Mouse (Mus musculus): ENCODE results near the gene Neurl3. TPM values are rescaled to one million over a fixed set of nuclear protein-coding genes. Genes with fewer than 3 reads are reported as not detected.

The Neurl3 gene
- total RNA-seq, 2 experiments from 2014 or later, result 0.26 to 0.61 TPM

DNA sequence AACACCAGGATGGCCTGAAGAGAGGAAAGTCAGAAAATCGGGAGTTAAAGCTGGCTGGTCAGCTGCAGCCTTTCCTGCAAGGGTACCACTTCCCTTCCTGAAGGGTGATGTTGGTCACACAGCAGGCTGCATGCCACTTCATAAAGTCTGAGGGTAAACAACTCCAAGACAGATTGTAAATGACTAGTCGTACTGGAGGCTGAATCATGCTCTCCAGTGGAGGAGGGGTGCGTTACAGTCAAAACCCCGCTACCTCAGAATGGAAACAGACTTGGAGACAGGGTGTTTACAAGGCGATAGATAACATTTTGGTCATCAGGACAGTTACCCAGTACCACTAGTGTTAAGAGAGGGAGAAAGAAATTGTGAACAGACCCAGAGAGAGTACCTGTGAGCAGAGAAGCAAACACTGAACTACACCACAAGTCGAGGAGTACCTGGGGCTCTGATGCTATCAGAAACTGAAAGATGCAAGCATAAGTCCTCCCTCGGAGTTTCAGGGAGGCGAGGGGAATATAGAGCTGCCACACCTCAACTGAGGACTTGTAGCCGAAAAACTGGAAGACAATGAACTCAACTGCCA lies 39.3 kb downstream of the Neurl3 start:
- no peak for DNase-seq (ENCODE audit: low spot score in 2 of 2)
- intact Hi-C loops (cut with DNase I), result no loop called here

GRCm38 (mm10) chr1:36233218-36233617 lies 41.3 kb downstream of the Neurl3 start:
- intact Hi-C loops (cut with DNase I), result no loop called here

DNA sequence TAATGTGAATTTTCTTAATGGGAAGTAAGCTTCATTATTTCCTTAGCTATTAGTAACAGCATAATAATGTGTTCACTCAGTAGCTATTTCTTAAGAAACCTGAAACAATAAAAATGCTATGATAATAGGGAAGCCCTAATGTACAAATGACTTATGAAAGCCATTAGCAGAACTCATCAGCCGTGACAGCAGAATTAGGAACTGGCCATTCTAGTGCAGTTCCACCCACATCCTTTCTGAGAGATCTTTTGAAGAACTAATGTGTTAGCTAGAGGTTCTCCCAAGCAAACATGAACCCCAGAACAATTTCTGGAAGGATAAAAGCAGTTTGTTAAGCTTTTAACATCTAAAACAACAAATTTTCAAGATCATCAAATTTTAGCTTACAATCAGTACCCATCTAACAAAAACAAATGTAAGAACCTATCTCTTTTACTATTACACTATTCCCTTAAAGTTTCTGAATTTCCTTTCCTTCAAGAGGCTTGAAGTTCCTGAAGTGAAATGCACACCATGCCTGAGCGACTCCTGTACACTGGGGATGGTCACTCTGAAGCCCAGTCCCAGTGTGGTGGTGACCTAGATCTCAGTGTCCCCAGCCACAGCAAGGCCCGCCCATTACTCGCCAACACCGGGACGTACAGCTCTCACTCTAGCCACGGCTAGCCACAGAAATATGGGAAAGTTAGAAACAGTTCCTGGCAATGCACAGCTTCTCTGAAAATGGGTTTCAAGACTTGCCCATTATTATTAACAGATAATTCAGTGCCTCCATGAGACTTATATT lies 43.4 kb downstream of the Neurl3 start:
- intact Hi-C loops (cut with DNase I), result no loop called here
- DNase-seq (ENCODE audit: low spot score in 2 of 2), result no peak

More at GRCm38 (mm10) chr1:36233218-36233617, 41.3 kb downstream of the Neurl3 start:
- no peak for DNase-seq (ENCODE audit: low spot score in 2 of 2)

GRCm38 (mm10) chr1:36228461-36228860 lies 46.0 kb downstream of the Neurl3 start:
- intact Hi-C loops (cut with DNase I), result no loop called here
- DNase-seq (ENCODE audit: low spot score in 2 of 2), result no peak

- DNase-seq (ENCODE audit: low spot score in 2 of 2), result peak in 1 of 2 experiments; percentile 25
- intact Hi-C loops (cut with DNase I), result no loop called here
Measured at GRCm38 (mm10) chr1:36224648-36225047, 49.8 kb downstream of the Neurl3 start.

Other genes with a start within 250 kb of the Neurl3 start
- gene Hs6st1, start 206.3 kb downstream of the Neurl3 start, total RNA-seq (2021), result 10 to 100 TPM; 73.1 to 77.7 TPM
- 10 to 100 TPM; 40.8 to 47.3 TPM for gene Uggt1, start 30.0 kb downstream of the Neurl3 start, total RNA-seq (2021)
- gene Arid5a, start 33.1 kb upstream of the Neurl3 start, total RNA-seq (2021), result 10 to 100 TPM; 14.7 to 16.9 TPM
- gene Kansl3, start 94.5 kb upstream of the Neurl3 start, total RNA-seq (2021), result 10 to 100 TPM; 59.4 to 65.3 TPM
- gene Fer1l5, start 97.6 kb upstream of the Neurl3 start, total RNA-seq (2021), result not detected
- gene Lman2l, start 170.6 kb upstream of the Neurl3 start, total RNA-seq (2021), result 10 to 100 TPM; 37.4 to 41.7 TPM
- gene Cnnm4, start 196.9 kb upstream of the Neurl3 start, total RNA-seq (2021), result 10 to 100 TPM; 12.6 to 13.5 TPM
- 10 to 100 TPM; 28.7 to 30.4 TPM for gene Cnnm3, start 237.2 kb upstream of the Neurl3 start, total RNA-seq (2021)